Mouse (Mus musculus): Measurements from ENCODE around the gene Hecw1. TPM values are rescaled to one million over a fixed set of nuclear protein-coding genes. Genes with fewer than 3 reads are reported as not detected.
"Not testable (repeated sequence)": the region's sequence is repeated elsewhere in the genome, so short reads cannot be mapped to it uniquely, and the experiment has no call there.

The Hecw1 gene
- total RNA-seq, 2 experiments from 2014 or later: 1.2 to 3.3 TPM

DNA sequence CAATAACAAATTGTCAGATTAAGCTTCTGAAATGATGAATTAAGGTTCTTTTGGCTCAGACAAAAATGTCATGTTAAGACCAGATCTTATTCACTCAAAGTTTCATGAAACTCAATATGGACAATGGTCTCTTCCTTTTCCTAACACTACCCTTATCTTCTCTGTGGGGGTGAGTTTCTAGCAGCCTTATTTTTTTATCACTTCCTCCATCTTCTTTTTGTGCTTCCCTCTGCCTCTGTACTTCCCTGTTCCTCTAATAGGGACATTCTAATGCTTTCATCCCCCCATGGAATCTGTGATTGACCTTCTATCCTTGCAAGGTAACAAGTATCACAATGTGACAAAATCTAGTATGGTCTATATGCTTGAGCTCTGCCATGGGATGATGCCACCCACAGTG, 148.6 kb downstream of the Hecw1 start:
- no peak for DNase-seq (ENCODE audit: low spot score in 2 of 2)

DNA sequence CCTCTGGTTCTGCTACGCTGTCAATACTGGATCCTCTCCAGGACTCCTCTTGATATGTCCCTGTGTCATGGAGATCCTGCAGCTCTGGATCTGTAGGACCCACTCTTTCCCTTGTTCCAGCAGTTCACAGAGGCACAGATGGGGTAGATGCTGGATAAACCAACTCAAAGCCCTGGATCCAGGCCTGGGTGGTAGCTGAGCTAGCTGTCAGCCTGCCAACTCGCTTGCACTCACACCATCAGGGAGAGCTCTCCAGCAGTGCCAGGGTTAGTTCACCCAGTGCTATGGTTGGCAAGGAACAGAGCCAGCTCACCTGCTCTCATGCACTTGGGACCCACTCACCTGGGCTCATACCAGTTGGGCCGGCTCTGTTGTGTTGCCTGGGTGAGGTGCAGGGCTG, 157.5 kb downstream of the Hecw1 start:
- no peak for DNase-seq (ENCODE audit: low spot score in 2 of 2)

GRCm38 (mm10) chr13:14327252-14327651, 195.8 kb downstream of the Hecw1 start:
- DNase-seq (ENCODE audit: low spot score in 2 of 2): no peak

DNA sequence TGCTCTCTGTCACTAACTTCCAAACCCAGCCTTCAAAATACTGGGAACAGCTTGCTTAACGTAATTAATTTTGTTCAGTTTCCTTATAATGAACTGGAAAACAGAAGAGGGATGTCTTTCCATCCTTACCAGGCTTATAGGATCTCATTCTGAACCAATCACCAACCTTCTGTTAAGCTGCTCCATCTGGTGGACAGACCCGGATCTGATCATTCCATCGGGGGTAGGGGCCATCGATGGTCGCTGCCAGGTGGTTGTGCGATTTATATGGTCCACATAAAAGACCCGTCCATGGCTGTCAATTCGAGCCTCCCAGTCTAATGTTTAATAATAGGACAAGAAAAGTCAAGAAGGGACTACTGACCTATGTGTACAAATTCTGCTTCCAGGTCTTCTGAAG, 216.4 kb downstream of the Hecw1 start:
- DNase-seq (ENCODE audit: low spot score in 2 of 2): no peak

DNA sequence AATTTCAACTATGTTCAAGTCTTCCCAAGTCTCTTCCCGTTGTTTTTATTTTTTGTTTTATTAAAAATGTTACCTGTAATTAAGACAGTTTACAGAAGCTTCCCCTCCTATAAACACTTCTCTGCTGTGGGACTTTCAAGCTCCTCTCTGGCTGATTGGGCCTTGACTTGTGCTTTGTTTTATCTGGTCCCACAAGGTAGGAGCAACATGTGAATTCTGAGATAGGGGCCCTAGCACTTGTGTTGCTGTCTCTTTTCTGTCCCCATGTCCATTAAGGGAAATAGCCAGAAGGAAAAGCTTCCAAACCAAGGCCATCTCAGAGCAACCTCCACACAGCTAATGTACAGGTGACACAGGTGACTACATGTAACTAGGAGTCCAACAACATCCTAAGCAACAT, 218.9 kb downstream of the Hecw1 start:
- no peak for DNase-seq (ENCODE audit: low spot score in 2 of 2)

GRCm38 (mm10) chr13:14302921-14303320, 220.1 kb downstream of the Hecw1 start:
- DNase-seq (ENCODE audit: low spot score in 2 of 2): no peak

- no peak for DNase-seq (ENCODE audit: low spot score in 2 of 2)
Observed at GRCm38 (mm10) chr13:14290016-14290415, 233.0 kb downstream of the Hecw1 start.

- no peak for DNase-seq (ENCODE audit: low spot score in 2 of 2)
Observed at GRCm38 (mm10) chr13:14271476-14271875, 251.6 kb downstream of the Hecw1 start.

GRCm38 (mm10) chr13:14260939-14261338, 262.1 kb downstream of the Hecw1 start:
- not testable (repeated sequence) for DNase-seq (ENCODE audit: low spot score in 2 of 2)

DNA sequence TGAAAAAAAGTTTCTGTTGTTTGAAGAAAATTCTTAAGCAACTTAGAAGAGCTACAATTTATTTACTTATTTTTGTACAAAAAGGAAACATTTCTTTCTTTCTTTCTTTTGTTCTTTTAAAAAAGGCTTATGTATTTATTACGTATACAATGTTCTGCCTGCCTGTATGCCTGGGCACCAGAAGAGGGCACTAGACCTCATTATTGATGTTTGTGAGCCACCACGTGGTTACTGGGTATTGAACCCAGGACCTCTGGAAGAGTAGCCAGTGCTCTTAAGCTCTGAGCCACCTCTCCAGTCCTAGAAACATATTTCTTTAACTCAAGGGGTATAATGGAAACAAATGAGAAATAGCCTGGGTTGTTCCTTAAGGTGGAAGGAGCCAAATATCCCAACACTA, 277.1 kb downstream of the Hecw1 start:
- DNase-seq (ENCODE audit: low spot score in 2 of 2): no peak

DNA sequence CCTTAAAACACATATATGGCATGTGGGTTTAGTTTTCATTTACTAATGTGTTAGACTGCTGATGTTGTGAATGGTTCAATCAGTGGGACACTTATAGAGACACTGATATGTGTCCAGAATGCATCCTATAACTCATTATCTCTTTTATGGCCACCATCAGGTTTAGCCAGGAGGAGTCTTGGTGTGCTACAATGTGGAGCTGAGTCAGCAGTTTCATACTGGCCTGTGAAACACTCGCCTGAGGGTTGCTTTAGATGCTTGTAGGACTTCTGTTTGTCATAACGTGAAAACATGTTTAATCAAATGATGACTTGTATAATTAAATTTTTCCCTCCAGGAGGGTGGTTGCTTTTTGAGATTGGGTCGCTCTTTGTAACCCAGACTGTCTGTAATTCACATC, 343.4 kb downstream of the Hecw1 start:
- no peak for DNase-seq (ENCODE audit: low spot score in 2 of 2)

DNA sequence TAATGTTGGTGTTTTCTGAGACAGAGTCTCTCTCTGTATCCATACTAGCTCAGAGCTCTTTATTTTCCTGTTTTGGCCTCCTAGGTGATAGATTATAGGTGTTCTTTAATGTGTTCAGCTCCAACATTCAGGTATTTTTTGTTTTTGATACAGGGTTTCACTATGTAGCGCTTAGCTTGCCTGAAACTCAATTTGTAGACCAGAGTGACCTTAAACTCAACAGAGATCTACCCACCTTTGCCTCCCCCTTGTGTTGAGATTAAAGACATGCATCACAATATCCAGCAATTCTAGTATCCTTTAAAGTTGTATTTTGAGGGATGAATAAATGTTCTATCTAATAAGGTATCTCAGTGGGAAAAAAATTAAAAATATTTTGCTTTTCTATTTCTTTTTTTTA, 345.0 kb downstream of the Hecw1 start:
- DNase-seq (ENCODE audit: low spot score in 2 of 2): no peak

Other genes with a start within 250 kb of the Hecw1 start
- gene Mrpl32, start 89.9 kb upstream of the Hecw1 start, total RNA-seq (2021): 10 to 100 TPM; 58.0 to 65.5 TPM
- gene Psma2, start 90.0 kb upstream of the Hecw1 start, total RNA-seq (2021): 100 to 1,000 TPM; 100 to 106 TPM
- 10 to 100 TPM; 13.3 to 14.0 TPM for gene AW209491, start 106.9 kb upstream of the Hecw1 start, total RNA-seq (2021)

Measured in adrenal gland, postnatal 4 days (tissue).